Mouse (Mus musculus) layer of hippocampus, adult 9-10 months (tissue): ENCODE results near the gene Lamb1.

Experiments used
- DNase-seq: peaks from one replicate; pipeline ENCODE4 v3.0.0; 2022; ENCODE audit warnings: low spot score

Lamb1 gene

GRCm38 (mm10) chr12:31265005-31265721 is at the start of gene Lamb1:
Gene Lamb1, plus strand, starts transcription at chr12:31265234.
- no peak for DNase-seq

GRCm38 (mm10) chr12:31217232-31217631 is 47.8 kb upstream of the Lamb1 start:
- no peak for DNase-seq

GRCm38 (mm10) chr12:31218774-31219173 is 46.3 kb upstream of the Lamb1 start:
- DNase-seq = no peak

- no peak for DNase-seq
Observed at GRCm38 (mm10) chr12:31221522-31221921, 43.5 kb upstream of the Lamb1 start.

- no peak for DNase-seq
Observed at GRCm38 (mm10) chr12:31222282-31222681, 42.8 kb upstream of the Lamb1 start.

- DNase-seq = no peak
Observed at GRCm38 (mm10) chr12:31222741-31223140, 42.3 kb upstream of the Lamb1 start.

- DNase-seq = no peak
Observed at GRCm38 (mm10) chr12:31225451-31225850, 39.6 kb upstream of the Lamb1 start.

DNA sequence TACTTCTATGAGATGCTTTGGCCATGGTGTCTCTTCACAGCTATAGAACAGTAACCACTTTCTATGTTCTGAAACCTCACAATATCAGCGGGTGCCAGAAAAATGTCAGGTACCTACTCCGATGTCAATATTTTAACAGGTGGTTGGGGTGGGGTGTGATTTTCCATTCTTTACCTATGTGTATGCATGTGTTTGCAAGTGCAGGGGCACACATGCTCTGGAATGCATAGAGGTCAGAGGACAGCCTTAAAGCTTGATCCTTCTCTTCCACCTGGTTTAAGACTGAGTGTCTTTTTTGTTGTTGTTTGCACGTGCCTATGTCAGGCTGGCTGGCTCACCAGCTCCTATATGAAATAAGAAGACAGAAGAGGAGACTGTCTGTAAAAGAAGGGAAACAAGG is 37.9 kb upstream of the Lamb1 start:
- DNase-seq = no peak

DNA sequence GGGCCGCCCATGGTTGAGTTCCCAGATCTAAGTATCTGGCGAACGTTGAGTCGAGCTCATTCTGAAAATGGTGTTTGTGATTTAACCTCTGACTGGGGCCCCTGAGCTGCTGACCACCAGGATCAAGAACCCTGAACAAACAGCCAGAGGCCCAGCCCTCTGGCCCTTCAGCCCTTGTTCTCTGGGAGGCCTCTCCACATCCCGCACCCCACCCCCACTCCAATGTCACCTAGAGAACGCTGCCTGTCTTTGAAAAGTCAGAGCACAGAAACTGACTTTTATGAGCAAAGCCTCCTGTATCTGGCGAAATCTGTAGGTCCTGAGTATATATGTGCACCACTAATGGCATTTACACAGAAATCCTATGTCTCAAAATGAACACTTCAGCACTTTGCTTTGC is 36.2 kb upstream of the Lamb1 start:
- DNase-seq = no peak

GRCm38 (mm10) chr12:31232635-31233034 is 32.4 kb upstream of the Lamb1 start:
- no peak for DNase-seq

GRCm38 (mm10) chr12:31235018-31235417 is 30.0 kb upstream of the Lamb1 start:
- no peak for DNase-seq

- DNase-seq = no peak
Observed at GRCm38 (mm10) chr12:31236861-31237595, 28.0 kb upstream of the Lamb1 start.

DNA sequence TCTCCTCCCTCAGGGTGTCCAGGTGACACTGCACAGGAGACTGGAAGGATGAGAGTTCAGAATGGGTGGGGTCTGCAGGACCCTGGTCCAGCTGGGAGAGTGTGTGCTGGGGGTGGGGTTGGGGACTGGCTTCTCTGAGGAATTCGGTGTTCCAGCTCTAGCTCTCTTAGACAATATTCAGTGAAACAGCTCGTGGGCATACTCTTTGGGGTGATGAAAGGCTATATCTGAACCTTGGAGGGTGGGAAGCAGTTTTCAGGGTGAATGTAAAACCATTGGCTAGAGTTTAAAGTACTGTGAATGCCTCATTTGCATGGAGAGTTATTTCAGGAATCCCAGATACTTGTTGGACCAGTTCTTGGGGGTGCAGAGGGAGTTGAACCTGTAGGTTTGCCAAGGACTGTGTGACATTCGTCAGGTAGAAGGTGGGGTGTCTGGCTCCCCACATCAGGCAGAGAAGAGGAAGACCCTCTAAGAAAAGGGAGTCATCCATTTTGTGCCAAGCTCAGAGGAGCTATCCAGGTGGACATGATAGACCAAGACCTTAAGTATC is 25.9 kb upstream of the Lamb1 start:
- DNase-seq = no peak

DNA sequence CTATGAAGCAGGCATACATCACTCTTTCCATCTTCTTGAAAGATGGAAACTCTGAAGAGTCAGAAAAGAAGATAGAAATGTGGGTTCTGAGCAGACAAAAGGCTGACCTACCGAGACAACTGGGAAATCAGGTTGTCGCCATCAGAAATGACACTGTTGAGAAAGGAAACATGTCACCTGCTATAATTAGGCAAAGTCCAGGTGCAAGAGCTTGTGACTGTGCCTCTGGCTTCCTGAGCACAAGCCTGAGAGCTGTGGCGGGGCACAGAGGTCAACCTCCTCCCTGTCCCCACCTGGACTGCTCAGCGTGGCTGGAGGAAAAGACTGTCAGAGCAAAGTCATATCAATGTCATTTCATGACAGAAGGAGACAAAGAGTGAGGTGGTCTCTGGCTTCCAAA is 25.2 kb upstream of the Lamb1 start:
- no peak for DNase-seq

DNA sequence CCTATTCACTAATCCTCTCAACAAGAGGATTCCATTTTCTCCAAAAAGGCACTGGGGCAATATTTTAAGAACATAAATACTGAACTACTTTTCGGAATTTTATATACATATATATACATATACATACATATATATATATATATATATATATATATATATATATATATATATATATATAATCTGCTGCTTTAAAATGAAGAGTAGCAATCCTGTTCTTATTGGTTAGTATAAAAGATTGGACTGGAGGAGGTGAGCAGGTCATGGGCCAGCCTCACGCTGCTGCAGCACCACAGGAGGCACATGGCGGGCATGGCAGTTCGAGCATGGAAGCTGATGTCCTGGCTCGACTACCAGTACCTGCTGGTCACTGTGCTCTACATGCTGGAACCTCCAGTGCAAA is 24.6 kb upstream of the Lamb1 start, which contains the start of gene Gm6993:
Gene Gm6993 (plus strand): TSS at position 301 of the 400 bp plus-strand sequence.
- no peak for DNase-seq

DNA sequence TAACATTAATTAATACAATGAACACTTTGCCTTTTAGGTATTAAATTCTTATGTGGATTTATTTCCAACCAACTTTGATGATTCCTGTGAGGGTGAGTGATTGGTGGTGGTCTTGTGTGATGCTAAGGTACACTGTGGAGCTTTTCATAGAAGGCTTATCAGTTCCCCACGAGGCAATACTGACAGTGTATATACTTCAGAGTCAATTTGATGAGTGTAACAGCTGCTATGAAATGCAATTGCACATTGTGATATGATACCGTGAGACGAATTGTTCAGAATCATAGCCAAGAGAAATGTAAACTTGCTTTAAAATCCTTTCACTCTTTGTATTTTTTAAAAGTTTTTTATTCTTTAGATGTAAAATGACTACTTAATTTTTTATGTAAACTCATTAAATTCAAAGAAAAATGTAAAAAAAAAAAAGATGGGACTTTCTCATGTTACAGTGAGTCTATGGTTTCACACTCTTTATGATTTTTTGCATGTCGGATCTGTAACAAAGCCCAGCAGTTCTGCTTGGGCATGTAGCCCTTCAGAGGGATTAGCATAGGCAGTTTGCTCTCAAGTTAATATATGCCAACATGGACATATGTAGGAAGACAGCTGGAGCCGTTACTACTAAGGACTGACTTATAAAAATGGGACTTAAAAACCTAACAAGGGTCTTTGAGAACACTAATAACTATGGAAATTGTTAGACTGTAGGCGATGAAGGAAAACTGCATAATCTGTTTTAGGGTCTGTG is 23.3 kb upstream of the Lamb1 start:
- DNase-seq = no peak

DNA sequence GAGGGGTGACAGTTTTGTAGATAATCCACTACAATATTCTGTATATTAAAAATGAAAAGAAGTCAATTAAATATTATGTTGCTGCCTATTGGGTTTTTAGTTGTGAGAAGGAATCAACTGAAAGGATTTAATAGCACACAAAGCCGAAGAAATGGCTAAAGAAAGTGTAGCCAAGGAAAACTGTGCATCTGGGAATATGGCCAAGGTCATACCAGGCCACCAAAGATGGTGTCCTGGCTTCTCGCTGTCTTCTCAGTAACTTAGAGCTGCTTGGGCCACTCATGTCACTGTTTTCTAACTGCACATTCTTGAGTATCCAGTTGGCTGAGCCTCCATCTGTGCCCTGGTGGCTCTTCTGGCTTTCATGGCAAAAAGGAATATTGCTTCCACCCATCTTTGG is 21.0 kb upstream of the Lamb1 start:
- no peak for DNase-seq

- DNase-seq = no peak
Observed at GRCm38 (mm10) chr12:31244691-31245090, 20.3 kb upstream of the Lamb1 start.

DNA sequence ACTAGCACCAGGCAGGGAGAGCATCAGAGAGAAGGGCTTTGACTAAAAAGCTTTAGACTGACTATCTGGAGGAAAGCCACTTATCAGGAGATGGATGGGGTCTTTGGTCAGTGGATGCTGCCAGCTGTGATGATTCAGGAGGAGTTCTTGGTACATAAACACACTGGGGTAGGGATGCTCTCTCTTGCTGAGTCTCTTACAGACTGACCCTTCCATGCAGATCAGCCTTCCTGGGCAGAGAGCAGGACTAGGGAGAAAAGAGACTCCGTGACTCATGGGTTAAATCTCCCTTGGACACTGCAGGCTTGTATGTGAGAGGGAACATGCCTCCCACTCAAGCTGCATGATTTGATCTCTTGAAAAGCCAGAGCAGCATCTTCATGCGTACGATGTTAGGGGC is 18.9 kb upstream of the Lamb1 start:
- no peak for DNase-seq

GRCm38 (mm10) chr12:31246615-31247014 is 18.4 kb upstream of the Lamb1 start:
- no peak for DNase-seq

- DNase-seq = no peak
Observed at GRCm38 (mm10) chr12:31248165-31248564, 16.9 kb upstream of the Lamb1 start.

GRCm38 (mm10) chr12:31248681-31249080 is 16.4 kb upstream of the Lamb1 start:
- DNase-seq = no peak

DNA sequence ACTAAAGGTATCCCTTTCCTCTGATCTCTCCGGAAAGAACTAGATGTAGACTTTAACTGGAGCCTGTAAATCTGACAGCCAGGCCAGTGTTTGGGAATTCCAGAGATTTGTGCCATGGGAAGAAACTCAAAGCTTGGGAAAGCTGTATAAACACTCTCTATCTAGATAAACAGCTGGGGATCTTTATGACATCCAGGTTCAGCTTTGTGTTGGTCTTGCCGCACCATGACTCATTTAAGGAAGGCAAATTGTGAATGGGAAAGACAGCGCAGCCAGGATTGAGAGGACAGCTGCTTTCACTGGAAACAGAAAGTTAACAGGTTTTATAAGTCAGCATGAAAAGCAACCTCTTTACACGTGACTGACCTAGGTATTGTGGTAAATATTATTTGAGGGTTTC is 12.8 kb upstream of the Lamb1 start:
- no peak for DNase-seq
